Mouse (Mus musculus): ENCODE data around the gene Decr2.
A peak's percentile ranks its signal among the peaks of the same experiment; 100 is the strongest.

GRCm38 (mm10) chr17:26095121-26095740 is 5.1 kb upstream of the Decr2 start, which contains the start of gene Nme4:
- TF ChIP-seq CTCF (IDR thresholded peaks at IDR 0.05; ENCODE audit: low read depth, low read length) = no peak
- peak; percentile 73 for TF ChIP-seq POLR2A (IDR thresholded peaks at IDR 0.05; ENCODE audit: insufficient read depth, low read length)
- no peak for TF ChIP-seq EP300 (IDR thresholded peaks at IDR 0.05; ENCODE audit: insufficient read depth, low read depth, low read length)

Data from ES-Bruce4 (cell line).